Mouse (Mus musculus): Measurements from ENCODE around the gene Eif3m.
"Not testable (repeated sequence)": the region's sequence is repeated elsewhere in the genome, so short reads cannot be mapped to it uniquely, and the experiment has no call there.

Gene Eif3m

DNA sequence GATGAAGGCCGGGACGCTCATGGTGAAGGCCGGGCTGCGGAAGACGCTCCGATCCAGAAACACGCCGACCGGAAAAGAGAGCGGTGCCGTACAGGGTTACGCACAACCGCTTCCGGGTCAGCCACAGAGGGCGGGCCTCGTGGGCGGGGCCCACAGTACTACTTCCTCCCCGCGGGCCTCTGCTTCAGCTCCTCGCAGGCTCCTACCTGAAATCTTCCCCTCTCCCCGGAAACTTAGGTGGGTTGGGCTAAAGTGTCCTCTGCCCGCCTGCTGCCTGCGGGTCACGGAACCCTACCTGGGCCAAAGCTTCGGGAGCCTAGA is at the start of gene Eif3m:
Gene Eif3m, minus strand, starts transcription at position 114 of the 321 bp plus-strand sequence.
- peak; percentile 92 for DNase-seq (ENCODE audit: low spot score)

DNA sequence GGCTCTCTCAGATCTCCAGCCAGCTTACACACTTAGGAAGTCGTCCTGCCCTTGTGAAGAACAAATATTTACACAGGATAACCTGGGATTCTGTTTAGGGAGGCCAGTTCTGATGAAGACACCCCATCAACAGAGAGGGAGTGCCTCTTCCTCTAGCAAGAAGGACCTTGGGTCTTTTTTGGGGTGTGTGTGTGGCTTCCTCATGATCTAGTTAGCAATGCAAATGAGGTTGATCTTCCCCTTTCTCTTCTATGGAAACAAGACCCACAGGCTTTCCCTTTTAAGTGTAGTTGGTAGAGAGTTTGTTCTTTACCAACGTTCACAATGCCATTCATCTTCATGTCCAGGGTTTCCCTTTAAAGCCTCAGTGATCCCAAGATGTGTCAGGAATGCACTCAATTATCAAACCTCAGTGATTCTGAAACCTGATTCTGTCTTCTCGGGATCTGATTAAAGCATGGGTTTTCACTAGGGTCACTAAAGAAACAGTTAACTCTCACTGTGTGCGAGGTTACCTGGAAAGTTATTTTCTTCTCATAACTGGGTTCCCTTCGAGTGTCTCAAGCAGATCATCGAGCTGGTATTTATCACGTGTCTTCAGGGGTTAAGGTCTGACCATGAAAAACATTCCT is 46.0 kb upstream of the Eif3m start:
- no peak for DNase-seq (ENCODE audit: low spot score)

DNA sequence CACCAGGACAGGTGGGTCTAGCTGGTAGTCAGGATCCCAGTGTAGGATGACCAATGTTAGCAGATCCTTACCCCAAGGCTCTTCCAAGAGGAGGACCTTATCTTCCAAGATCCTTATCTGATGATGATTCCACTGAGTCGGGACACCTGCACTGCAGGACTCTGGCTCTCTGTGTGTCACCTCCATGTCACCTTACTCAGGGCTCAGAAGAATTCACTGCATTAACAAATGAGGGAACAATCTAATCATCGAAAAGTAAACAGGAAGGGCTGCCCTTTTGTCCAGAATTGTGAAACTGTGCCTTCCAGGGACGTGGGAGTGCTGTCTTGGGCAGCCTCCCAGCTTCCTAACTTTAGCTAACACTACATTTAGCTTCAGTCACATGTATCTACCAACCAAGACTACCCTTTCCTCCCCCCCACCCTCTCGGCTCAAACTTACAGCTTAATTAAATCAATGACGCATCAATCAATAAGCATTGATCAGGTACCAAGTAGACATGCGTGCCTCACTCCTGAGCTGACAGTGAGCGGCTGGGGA is 41.8 kb upstream of the Eif3m start:
- DNase-seq (ENCODE audit: low spot score) = no peak

DNA sequence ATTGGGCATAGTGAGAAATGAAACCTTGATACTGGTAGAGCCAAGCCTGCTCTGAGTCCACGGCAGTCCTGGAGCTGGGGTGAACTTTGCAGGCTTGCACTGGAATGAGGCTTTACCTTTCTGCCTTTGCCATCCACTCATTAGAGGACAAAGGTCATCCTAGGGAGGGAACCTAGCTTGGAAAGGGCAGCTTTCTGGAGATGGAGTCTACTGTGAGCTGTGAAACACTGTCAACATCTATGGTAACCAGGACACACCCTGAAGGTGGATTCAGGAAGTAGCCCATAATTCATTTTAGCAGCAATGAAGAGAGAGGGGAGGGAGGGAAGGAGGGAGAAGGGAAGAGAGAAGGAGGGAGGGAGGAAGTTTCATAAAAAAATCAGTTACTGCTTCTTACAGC is 38.6 kb upstream of the Eif3m start:
- no peak for DNase-seq (ENCODE audit: low spot score)

DNA sequence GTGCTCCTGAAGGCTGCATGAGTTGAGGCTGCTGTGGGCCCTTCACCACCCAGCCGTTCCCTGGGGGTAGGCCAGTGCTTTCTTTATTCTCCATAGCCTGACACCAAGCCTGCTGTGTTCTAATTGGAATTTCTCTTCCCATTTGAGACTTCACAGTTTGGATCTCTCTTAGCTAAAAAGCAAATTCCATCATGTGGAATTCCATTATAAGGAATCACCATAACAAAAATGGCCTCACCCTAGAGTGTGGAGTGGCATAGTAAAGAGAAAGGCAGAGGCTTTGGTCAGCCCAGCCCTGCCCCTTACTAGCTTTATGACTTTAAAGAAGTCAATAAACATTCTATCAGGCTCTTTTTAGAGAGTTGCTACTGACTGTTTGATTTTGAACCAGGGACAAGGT is 31.4 kb upstream of the Eif3m start:
- DNase-seq (ENCODE audit: low spot score) = no peak

DNA sequence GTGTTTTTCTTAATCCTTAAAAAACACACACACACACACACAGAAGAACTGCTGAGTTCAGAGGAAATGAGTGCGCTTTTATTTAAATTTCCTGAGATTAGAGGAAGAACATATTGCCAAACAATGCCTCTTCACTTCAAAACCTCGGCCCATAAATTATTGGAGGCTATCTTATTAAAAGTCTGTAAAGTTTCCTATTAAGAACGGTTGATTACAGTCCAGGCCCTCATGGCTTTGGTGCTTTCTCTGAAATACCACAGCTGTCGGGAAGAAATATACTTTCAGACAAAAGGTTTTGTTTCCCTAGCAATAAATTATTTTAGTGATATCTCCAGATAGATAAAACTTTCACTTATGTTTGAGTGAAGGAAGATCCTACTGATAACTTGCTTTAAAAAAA is 26.3 kb upstream of the Eif3m start:
- DNase-seq (ENCODE audit: low spot score) = no peak

DNA sequence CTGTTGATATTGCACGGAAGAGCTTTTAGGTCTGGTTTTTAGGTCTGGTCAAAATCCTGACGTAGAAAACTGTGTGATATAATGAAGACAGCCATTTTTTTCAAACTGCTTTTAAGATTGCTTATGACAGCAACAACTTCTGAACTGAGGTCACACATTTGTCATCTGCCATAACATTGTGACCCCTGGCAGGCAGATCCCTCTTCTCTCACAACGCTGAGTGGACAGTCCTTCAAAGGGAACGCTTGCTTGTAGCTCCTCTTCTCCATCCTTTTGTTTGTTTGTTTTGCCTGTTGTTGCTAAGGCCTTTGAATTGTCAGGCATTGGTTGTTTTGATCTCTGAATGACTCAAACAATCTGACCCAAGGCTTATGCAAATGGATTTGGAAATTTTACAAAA is 24.0 kb upstream of the Eif3m start:
- DNase-seq (ENCODE audit: low spot score) = no peak

DNA sequence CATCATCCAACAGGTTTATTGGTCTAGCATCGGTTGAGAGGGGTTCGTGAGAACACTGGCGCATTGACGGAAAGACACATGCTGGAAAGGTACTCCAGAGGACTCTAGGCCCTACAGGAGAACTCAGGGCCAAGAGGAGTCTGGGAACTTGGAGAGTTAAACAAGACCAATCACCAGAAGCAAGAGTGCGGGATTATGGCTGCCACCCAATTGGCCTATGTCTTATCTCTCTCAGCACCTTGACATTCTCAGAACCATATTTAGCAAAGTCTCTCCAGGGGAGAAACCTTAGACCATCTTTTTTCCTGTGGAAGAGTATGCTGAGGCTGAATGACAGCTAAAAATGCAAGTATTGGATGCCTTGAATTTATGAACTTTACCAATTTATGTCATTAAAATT is 22.0 kb upstream of the Eif3m start:
- DNase-seq (ENCODE audit: low spot score) = no peak

DNA sequence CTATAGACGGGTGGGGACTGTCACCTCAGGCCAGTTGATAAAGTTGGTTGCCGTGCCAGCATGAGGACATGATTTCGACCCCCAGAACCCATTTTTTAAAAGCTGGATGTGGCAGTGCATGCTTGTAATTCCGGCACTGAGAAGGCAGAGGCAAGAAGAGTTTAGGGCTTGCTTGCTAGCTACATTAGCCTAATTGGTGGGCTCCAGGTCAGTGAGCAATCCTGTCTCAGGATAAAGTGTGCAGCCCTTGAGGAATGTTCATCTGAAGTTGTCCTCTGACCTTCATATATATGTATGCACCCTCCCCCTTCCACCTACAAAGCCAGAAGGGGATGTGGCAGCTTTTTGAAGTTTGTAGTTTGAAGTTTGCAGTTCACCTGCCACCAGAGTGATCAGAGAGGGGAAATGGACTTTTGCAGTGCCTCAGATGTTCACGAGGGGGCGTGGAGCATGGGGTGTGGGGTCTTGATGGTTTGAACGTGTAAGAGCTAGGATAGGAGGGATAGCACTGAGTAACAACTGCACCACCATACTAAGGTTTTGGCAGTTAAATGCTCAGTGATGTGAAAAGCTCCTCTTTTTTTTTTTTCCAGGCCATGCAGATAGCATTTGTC is 21.2 kb upstream of the Eif3m start:
- no peak for DNase-seq (ENCODE audit: low spot score)

DNA sequence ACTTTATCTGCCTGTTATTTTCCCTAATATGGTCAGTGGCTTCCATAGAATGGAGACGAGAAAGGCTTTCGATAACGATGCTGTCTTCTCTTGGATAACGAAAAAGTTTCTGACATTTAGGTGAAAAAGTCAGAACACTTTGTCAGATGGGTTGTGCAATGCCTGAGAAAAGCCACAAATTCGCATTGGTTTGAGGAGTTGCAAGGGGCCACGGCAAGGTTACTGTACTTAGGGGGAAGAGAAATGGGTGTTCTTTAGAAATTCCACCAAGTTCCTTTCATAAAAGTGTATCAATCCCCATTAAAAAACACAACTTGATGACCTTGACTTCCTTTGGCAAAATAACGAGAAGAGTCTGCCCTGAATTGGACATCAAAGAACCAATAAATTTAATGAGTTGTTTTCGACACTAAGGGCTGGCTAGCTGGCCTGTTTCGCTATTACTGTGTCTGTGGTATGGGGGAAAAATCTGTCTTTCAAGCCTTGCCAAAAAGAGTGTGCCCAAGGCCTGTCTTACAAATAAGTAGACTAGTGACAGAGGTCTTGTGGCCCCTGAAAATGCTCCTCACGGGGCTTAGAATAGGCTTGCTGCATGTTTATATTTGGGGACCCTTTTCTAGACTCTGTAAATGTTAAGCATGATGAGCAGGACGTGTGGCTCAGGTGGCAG is 19.7 kb upstream of the Eif3m start:
- DNase-seq (ENCODE audit: low spot score) = no peak

DNA sequence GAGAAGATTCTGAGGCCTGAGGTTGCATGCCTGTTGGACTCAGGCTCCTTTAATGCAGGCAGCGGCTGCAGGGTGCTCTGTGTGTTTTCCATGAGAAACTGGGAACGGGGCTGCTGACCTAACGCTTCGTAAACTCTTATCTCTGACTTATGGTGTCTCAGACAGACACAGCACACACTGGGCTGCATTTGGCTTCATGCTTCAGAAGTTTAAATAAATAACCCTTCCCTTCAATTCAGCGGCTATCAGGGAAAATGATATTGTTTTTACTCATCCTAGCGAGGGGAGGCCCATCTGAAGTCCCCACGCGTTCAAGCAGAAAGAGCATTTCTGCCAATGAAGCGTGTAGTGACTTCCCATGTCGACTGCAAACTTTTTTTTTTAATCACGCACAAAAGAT is 19.1 kb upstream of the Eif3m start:
- no peak for DNase-seq (ENCODE audit: low spot score)

DNA sequence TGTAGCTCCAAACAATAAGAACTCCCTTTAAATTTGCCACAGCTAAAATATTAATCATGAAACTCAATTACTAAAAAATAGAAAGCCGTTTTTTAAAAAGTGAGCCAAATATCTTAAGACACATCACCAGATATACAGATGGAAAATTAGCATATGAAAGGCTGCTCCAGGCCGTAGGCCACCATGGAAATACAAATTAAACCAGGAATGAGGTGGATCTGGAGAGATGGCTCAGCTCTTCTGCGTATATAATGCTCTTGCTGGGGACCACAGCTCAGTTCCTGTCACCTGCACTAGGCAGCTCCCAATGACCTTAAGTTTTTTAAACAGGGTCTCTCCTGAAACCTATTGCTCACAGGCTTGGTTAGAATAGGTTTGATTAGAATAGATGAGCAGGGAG is 17.2 kb upstream of the Eif3m start:
- DNase-seq (ENCODE audit: low spot score) = no peak

DNA sequence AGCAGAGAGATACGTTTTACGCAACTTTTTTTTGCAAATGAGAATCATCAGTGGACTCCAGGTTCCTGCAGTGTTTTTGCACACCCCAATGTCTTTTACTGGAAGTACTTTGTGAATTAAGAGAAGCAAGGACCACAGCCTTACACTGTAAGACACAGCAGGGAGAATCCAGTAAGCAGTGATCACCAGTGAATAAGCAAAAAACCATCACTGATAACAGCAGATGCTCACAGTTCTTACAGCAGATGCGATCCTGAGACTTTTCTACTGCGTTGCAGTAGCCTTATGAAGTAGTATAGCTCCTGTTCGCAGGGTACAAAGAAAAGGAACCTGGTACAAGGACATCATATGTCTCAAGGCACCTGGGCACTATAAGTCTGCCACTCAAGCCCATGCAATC is 13.6 kb upstream of the Eif3m start:
- DNase-seq (ENCODE audit: low spot score) = no peak

DNA sequence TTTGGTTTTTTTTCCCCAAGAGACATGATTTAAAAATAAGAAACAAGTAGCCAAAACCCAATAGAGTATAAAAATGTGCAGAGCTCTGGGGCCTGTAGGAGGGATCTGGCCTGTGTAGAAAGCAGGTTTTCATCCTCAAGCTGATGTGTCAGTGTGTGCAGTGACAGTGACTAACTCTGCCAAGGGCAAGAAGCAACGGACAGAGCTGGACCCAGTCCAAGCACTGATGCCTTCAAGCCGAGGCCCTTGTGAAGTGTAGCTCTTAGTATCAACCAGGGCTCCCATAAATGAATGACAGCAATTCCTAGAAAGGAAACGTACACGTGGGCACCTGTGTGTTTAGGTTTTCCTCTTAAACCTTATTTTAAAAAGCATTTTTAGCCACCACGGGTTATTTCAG is 11.9 kb upstream of the Eif3m start:
- no peak for DNase-seq (ENCODE audit: low spot score)

DNA sequence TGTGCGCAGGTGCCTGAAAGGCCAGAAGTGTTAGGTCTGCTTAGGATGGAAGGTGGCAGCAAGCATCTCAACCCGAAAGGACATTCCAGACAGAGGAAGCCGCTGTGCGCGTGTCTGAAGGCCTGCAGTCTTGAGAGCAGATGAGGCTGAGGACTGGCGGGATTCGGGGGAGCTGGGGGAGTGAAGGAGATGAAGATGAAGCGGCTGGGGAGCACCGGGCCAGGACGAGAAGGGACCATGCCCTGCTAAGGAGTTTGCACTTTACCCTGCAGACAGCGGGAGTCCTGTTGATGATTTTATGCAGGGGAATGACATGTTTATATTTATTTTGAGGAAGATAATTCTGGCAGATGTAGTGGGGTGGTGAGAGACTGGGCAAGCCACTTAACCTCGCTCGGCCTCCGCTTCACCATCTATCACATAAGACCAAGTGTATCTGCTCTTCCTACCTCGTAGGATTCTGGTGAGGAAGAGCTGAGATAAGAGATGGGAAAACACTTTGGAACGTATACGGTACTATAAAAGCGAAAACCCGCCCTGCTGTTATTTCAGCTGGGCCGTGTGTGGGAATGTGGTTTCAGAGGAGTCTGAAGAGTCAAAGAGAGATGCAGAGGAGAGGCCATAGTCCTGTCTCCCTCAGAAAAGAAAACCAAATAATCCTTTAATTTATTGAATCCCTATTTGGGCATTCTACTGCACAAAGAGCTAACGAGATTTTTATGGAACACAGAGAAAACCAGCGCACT is 10.2 kb upstream of the Eif3m start:
- DNase-seq (ENCODE audit: low spot score) = no peak

DNA sequence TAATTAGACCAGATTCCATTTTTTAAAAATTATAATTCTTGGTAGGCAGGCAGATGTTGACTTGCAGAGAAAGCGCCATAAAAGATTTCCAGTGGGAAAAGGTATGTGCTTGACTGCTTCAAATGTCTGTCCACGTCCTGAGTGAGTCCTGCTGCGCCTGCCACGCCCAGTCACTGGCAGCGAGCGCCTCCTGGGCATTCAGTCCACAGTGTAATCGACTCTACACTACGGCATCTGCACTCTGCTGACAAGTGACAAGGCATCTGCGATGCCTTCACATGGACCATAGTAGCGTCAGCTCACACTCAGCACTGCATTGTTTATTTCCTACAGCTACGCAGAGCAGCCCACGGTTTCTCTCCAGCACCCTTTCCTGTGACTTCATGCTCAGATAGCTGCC is 8.7 kb upstream of the Eif3m start:
- DNase-seq (ENCODE audit: low spot score) = not testable (repeated sequence)

DNA sequence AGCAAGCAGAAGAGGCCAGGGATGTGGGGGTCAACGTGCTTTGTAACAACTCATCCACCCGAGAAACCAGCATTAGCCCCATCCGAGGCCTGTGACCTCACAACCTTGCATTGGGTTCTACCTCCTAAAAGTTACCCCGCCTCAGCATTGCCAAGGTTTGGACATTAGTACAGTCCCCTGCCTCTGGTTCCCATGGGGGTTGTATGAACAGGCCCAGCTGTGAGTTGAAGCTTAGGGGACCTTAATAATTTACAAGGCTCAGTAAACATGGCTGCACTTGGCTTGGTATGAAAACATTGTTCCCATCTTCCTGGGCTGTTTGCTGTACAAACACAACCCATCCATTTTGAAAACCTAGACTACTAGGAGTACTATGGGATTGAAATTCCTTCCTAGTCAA is 6.9 kb upstream of the Eif3m start:
- DNase-seq (ENCODE audit: low spot score) = no peak

DNA sequence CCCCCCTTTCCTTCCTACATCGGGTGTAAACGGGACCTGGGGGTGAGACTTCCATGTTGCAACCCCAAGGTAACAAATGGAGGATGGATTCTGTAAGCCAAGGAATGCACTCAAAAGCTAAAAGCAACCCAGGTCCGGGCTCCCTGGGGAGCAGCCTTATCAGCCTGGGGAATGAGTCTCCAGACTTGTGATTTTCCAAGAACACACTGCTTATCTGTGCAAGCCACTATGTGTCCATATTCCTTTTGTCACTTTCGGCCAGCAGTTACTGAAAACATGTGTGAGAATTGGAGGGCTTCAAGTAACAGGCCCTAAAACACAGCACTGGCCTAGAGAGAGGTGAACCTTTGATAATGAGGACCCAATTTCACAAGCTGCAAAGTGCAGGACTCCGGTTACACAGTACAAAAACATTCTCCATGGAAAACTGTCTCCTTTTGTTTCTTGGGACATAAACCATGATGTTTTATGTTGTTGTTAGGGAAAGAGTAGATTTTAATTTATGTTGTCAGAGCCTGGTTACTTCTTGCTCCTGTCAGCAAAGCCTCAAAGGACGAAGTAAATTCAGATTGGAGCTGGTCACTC is 6.2 kb upstream of the Eif3m start:
- DNase-seq (ENCODE audit: low spot score) = no peak

DNA sequence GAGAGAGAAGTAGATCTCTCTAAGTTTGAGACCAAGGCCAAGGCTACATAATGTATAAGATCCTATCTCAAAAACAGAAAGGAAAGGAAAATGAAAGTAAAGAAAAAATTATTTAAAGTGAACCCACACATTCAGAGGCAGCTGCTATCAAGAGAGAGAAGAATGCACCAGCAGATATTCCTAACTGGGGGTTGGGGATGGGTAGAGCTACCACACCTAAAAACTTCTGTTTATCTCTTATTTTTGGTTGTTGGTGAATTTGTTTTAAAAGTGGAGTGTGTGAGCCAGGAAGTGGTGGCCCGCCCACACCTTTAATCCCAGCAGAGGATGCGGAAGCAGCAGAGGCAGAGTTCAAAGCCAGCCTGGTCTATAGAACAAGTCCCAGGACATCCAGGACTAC is 5.0 kb upstream of the Eif3m start:
- DNase-seq (ENCODE audit: low spot score) = no peak

DNA sequence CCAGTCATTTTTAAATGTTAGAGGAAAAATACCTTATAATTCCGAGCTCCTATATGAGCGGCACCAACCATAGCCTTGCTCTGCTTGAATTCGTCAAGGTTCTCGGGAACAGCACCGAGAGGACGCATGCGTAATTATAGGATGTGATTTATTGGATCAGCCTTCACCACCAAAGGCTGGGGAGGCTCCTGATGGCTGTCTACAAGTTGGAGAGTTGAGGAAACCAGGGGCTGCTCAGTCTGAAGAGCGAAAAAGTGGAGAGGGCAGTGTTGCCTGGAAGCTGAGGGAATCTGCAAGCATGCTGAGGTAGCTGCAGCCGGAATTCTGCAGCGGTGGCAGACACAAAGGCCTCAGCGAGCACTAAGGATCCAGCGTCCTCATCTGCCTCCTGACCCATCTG is 4.4 kb upstream of the Eif3m start:
- DNase-seq (ENCODE audit: low spot score) = no peak

DNA sequence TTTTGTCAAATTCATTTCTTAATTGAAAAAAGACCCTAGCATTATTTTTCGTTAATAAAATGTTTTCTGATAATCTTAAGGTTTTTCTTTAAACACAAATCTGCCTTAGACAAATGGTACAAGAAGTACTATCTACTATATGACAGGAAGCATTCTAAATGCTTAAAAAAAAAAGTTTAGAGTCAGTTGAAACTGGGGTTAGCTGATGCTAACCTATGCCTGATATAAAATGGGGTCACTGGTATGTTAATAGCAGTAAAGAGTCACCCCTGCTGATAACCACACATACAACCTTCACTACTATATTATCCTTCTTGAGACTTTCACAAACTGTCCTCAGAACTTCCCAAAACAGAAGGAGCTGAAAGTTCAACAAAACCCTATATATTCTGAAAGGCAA is 2.6 kb upstream of the Eif3m start:
- DNase-seq (ENCODE audit: low spot score) = no peak

DNA sequence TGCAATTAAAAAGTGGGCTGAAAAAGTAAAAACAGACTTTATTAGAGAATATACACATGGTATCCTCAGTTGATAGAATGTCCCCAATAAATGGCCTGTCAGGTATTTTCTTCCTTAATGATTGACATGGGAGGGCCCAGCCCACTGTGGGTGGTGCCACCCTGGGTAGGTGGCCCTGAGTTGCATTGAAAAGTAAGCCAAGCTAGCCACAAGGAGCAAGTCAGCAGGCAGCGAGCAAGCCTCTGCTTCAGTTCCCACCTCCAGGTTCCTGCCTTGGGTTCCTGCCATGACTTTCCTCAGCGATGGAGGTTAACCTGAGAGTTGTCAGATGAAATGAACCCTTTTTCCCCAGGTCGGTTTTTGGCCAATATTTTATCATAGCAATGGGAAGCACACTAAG is 922 bp upstream of the Eif3m start:
- DNase-seq (ENCODE audit: low spot score) = no peak
